Mouse (Mus musculus): ENCODE measurements around the gene Tmem258. TPM values are rescaled to one million over a fixed set of nuclear protein-coding genes. Genes with fewer than 3 reads are reported as not detected.

Gene Tmem258
- polyA plus RNA-seq, 1 experiment from 2014 or later = 498 TPM

GRCm38 (mm10) chr19:10170466-10170865 is 33.3 kb upstream of the Tmem258 start:
- ATAC-seq (ENCODE audit: low read depth) = no peak
- H3K4me1 ChIP-seq (replicated peaks; ENCODE audit: control insufficient read depth, insufficient read depth, low read length) = no peaks in the 10 kb centered on the region
- WGBS = 31% methylated on average over 1 of the region's 1 CpGs

GRCm38 (mm10) chr19:10171359-10171758 is 32.5 kb upstream of the Tmem258 start:
- Histone ChIP-seq H3K9me3 (ENCODE audit: control insufficient read depth, low read length) (no peaks in the 10 kb centered on the region), H3K4me1 (replicated peaks; ENCODE audit: control insufficient read depth, insufficient read depth, low read length) (0 out of 2 replicates have a peak, but pooled peaks cover 2% of the 10 kb centered on the region), H3K4me2 (ENCODE audit: low read depth, low read length) (no peak overlapping the region), H3K4me3 (ENCODE audit: low read length) (no peak overlapping the region), H3K27me3 (ENCODE audit: control insufficient read depth, insufficient read depth, low read depth, low read length) (no peaks in the 10 kb centered on the region), H3K27ac (ENCODE audit: low read length) (no peak overlapping the region), H3K36me3 (ENCODE audit: control insufficient read depth, insufficient read depth, low read length) (no peaks in the 10 kb centered on the region), H3K9ac (ENCODE audit: low read length) (no peak overlapping the region)
- no peak for ATAC-seq (ENCODE audit: low read depth)
- WGBS = 79% methylated on average over 7 of the region's 7 CpGs

More at GRCm38 (mm10) chr19:10170466-10170865, 33.3 kb upstream of the Tmem258 start:
- Histone ChIP-seq H3K36me3 (ENCODE audit: control insufficient read depth, insufficient read depth, low read length) (no peaks in the 10 kb centered on the region), H3K9me3 (ENCODE audit: control insufficient read depth, low read length) (no peaks in the 10 kb centered on the region), H3K4me3 (ENCODE audit: low read length) (no peak overlapping the region), H3K27me3 (ENCODE audit: control insufficient read depth, insufficient read depth, low read depth, low read length) (no peaks in the 10 kb centered on the region), H3K9ac (ENCODE audit: low read length) (no peak overlapping the region), H3K4me2 (ENCODE audit: low read depth, low read length) (no peak overlapping the region), H3K27ac (ENCODE audit: low read length) (no peak overlapping the region)

GRCm38 (mm10) chr19:10171846-10172245 is 32.0 kb upstream of the Tmem258 start:
- H3K9ac ChIP-seq (ENCODE audit: low read length) = no peak overlapping the region
- H3K4me1 ChIP-seq (replicated peaks; ENCODE audit: control insufficient read depth, insufficient read depth, low read length) = 0 out of 2 replicates have a peak, but pooled peaks cover 2% of the 10 kb centered on the region
- no peaks in the 10 kb centered on the region for H3K9me3 ChIP-seq (ENCODE audit: control insufficient read depth, low read length)
- H3K27ac ChIP-seq (ENCODE audit: low read length) = no peak overlapping the region
- ATAC-seq (ENCODE audit: low read depth) = no peak
- no peaks in the 10 kb centered on the region for H3K27me3 ChIP-seq (ENCODE audit: control insufficient read depth, insufficient read depth, low read depth, low read length)
- H3K36me3 ChIP-seq (ENCODE audit: control insufficient read depth, insufficient read depth, low read length) = no peaks in the 10 kb centered on the region
- no peak overlapping the region for H3K4me3 ChIP-seq (ENCODE audit: low read length)
- no peak overlapping the region for H3K4me2 ChIP-seq (ENCODE audit: low read depth, low read length)

GRCm38 (mm10) chr19:10173116-10173718 is 30.6 kb upstream of the Tmem258 start:
- Histone ChIP-seq H3K36me3 (ENCODE audit: control insufficient read depth, insufficient read depth, low read length) (no peaks in the 10 kb centered on the region), H3K4me1 (replicated peaks; ENCODE audit: control insufficient read depth, insufficient read depth, low read length) (0 out of 2 replicates have a peak, but pooled peaks cover 2% of the 10 kb centered on the region), H3K9ac (ENCODE audit: low read length) (no peak overlapping the region), H3K4me3 (ENCODE audit: low read length) (no peak overlapping the region), H3K4me2 (ENCODE audit: low read depth, low read length) (no peak overlapping the region), H3K27me3 (ENCODE audit: control insufficient read depth, insufficient read depth, low read depth, low read length) (no peaks in the 10 kb centered on the region), H3K27ac (ENCODE audit: low read length) (no peak overlapping the region), H3K9me3 (ENCODE audit: control insufficient read depth, low read length) (no peaks in the 10 kb centered on the region)
- 65% methylated on average over 5 of the region's 5 CpGs for WGBS
- ATAC-seq (ENCODE audit: low read depth) = no peak

- no peak overlapping the region for H3K4me3 ChIP-seq (ENCODE audit: low read length)
- H3K36me3 ChIP-seq (ENCODE audit: control insufficient read depth, insufficient read depth, low read length) = no peaks in the 10 kb centered on the region
- no peak overlapping the region for H3K4me2 ChIP-seq (ENCODE audit: low read depth, low read length)
- no peaks in the 10 kb centered on the region for H3K27me3 ChIP-seq (ENCODE audit: control insufficient read depth, insufficient read depth, low read depth, low read length)
- no peak for ATAC-seq (ENCODE audit: low read depth)
- H3K9ac ChIP-seq (ENCODE audit: low read length) = no peak overlapping the region
- WGBS = 82% methylated on average over 7 of the region's 7 CpGs
- 0 out of 2 replicates have a peak, but pooled peaks cover 2% of the 10 kb centered on the region for H3K4me1 ChIP-seq (replicated peaks; ENCODE audit: control insufficient read depth, insufficient read depth, low read length)
- no peaks in the 10 kb centered on the region for H3K9me3 ChIP-seq (ENCODE audit: control insufficient read depth, low read length)
- no peak overlapping the region for H3K27ac ChIP-seq (ENCODE audit: low read length)
Measured at GRCm38 (mm10) chr19:10173844-10174539, 29.8 kb upstream of the Tmem258 start.

GRCm38 (mm10) chr19:10174956-10175355 is 28.9 kb upstream of the Tmem258 start:
- no peak for ATAC-seq (ENCODE audit: low read depth)
- Histone ChIP-seq H3K27me3 (ENCODE audit: control insufficient read depth, insufficient read depth, low read depth, low read length) (no peaks in the 10 kb centered on the region), H3K4me1 (replicated peaks; ENCODE audit: control insufficient read depth, insufficient read depth, low read length) (0 out of 2 replicates have a peak, but pooled peaks cover 2% of the 10 kb centered on the region), H3K9me3 (ENCODE audit: control insufficient read depth, low read length) (no peaks in the 10 kb centered on the region), H3K4me2 (ENCODE audit: low read depth, low read length) (no peak overlapping the region), H3K4me3 (ENCODE audit: low read length) (no peak overlapping the region), H3K9ac (ENCODE audit: low read length) (no peak overlapping the region), H3K27ac (ENCODE audit: low read length) (no peak overlapping the region), H3K36me3 (ENCODE audit: control insufficient read depth, insufficient read depth, low read length) (no peaks in the 10 kb centered on the region)
- WGBS = 82% methylated on average over 4 of the region's 4 CpGs

- H3K27ac ChIP-seq (ENCODE audit: low read length) = 0 out of 2 replicates have a peak overlapping the region, but pooled peaks have one; percentile 38
- H3K4me2 ChIP-seq (ENCODE audit: low read depth, low read length) = no peak overlapping the region; the same call in 1 of the 2 replicates
- H3K27me3 ChIP-seq (ENCODE audit: control insufficient read depth, insufficient read depth, low read depth, low read length) = no peaks in the 10 kb centered on the region
- no peak overlapping the region for H3K4me3 ChIP-seq (ENCODE audit: low read length)
- H3K4me1 ChIP-seq (replicated peaks; ENCODE audit: control insufficient read depth, insufficient read depth, low read length) = 0 out of 2 replicates have a peak, but pooled peaks cover 2% of the 10 kb centered on the region
- 41% methylated on average over 1 of the region's 1 CpGs for WGBS
- H3K9ac ChIP-seq (ENCODE audit: low read length) = no peak overlapping the region
- no peaks in the 10 kb centered on the region for H3K9me3 ChIP-seq (ENCODE audit: control insufficient read depth, low read length)
- peak; percentile 75 for ATAC-seq (ENCODE audit: low read depth)
- no peaks in the 10 kb centered on the region for H3K36me3 ChIP-seq (ENCODE audit: control insufficient read depth, insufficient read depth, low read length)
Measured at GRCm38 (mm10) chr19:10176477-10176876, 27.3 kb upstream of the Tmem258 start.

GRCm38 (mm10) chr19:10176941-10177372 is 26.9 kb upstream of the Tmem258 start:
- Histone ChIP-seq H3K27ac (ENCODE audit: low read length) (peak overlapping the region; percentile 55), H3K4me1 (replicated peaks; ENCODE audit: control insufficient read depth, insufficient read depth, low read length) (0 out of 2 replicates have a peak, but pooled peaks cover 2% of the 10 kb centered on the region), H3K9me3 (ENCODE audit: control insufficient read depth, low read length) (no peaks in the 10 kb centered on the region), H3K9ac (ENCODE audit: low read length) (no peak overlapping the region), H3K4me2 (ENCODE audit: low read depth, low read length) (peak overlapping the region; percentile 12; the same call in 1 of the 2 replicates), H3K27me3 (ENCODE audit: control insufficient read depth, insufficient read depth, low read depth, low read length) (no peaks in the 10 kb centered on the region), H3K36me3 (ENCODE audit: control insufficient read depth, insufficient read depth, low read length) (no peaks in the 10 kb centered on the region), H3K4me3 (ENCODE audit: low read length) (no peak overlapping the region)
- 24% methylated on average over 7 of the region's 7 CpGs for WGBS
- peak; percentile 90 for ATAC-seq (ENCODE audit: low read depth)

GRCm38 (mm10) chr19:10181225-10181624 is 22.6 kb upstream of the Tmem258 start:
- Histone ChIP-seq H3K4me3 (ENCODE audit: low read length) (no peak overlapping the region), H3K36me3 (ENCODE audit: control insufficient read depth, insufficient read depth, low read length) (peaks cover 2% of the 10 kb centered on the region; the same call in 1 of the 2 replicates), H3K9me3 (ENCODE audit: control insufficient read depth, low read length) (no peaks in the 10 kb centered on the region), H3K4me2 (ENCODE audit: low read depth, low read length) (no peak overlapping the region), H3K27me3 (ENCODE audit: control insufficient read depth, insufficient read depth, low read depth, low read length) (no peaks in the 10 kb centered on the region), H3K27ac (ENCODE audit: low read length) (no peak overlapping the region), H3K4me1 (replicated peaks; ENCODE audit: control insufficient read depth, insufficient read depth, low read length) (peaks cover 11% of the 10 kb centered on the region), H3K9ac (ENCODE audit: low read length) (no peak overlapping the region)
- no peak for ATAC-seq (ENCODE audit: low read depth)
- WGBS = 90% methylated on average over 7 of the region's 7 CpGs

Measured in lung, embryonic 16.5 days (tissue).